Mouse (Mus musculus) kidney, postnatal 10 days (tissue): ENCODE data around the gene Tmem189.

ENCODE experiments used
- DNase-seq: peaks from one replicate; pipeline ENCODE4 v3.0.0; 2021; ENCODE audit warnings: mixed read lengths

Tmem189 gene

GRCm38 (mm10) chr2:167700018-167700417 lies 10.4 kb upstream of the Tmem189 start:
- no peak for DNase-seq

GRCm38 (mm10) chr2:167697902-167698301 lies 8.3 kb upstream of the Tmem189 start:
- peak; percentile 72 for DNase-seq

GRCm38 (mm10) chr2:167696143-167696542 lies 6.5 kb upstream of the Tmem189 start:
- peak; percentile 47 for DNase-seq

- no peak for DNase-seq
These were observed 5.9 kb upstream of the Tmem189 start for GRCm38 (mm10) chr2:167695491-167695890.

GRCm38 (mm10) chr2:167694963-167695362 lies 5.3 kb upstream of the Tmem189 start:
- no peak for DNase-seq

DNA sequence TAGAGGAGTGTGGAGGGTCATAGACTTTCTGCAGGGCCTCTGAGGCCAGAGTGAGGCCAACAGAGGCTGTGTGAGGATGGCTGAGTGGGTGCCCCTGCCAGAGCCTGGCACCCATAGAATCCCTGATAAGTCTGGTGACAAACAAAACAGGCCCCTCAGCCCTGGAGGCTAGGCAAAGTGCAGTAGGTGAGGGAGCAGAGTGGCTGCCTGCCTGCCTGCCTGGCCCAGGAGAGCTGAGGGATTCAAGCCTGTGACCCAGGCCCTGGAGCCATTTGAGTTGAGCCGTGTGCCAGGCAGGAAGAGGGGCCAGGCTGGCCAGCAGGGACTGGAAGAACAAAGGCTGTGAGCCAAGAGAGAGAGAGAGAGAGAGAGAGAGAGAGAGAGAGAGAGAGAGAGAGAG lies 4.6 kb upstream of the Tmem189 start:
- DNase-seq, result no peak

GRCm38 (mm10) chr2:167693540-167693939 lies 3.9 kb upstream of the Tmem189 start:
- no peak for DNase-seq

- no peak for DNase-seq
These were observed 3.2 kb upstream of the Tmem189 start for GRCm38 (mm10) chr2:167692831-167693230.

DNA sequence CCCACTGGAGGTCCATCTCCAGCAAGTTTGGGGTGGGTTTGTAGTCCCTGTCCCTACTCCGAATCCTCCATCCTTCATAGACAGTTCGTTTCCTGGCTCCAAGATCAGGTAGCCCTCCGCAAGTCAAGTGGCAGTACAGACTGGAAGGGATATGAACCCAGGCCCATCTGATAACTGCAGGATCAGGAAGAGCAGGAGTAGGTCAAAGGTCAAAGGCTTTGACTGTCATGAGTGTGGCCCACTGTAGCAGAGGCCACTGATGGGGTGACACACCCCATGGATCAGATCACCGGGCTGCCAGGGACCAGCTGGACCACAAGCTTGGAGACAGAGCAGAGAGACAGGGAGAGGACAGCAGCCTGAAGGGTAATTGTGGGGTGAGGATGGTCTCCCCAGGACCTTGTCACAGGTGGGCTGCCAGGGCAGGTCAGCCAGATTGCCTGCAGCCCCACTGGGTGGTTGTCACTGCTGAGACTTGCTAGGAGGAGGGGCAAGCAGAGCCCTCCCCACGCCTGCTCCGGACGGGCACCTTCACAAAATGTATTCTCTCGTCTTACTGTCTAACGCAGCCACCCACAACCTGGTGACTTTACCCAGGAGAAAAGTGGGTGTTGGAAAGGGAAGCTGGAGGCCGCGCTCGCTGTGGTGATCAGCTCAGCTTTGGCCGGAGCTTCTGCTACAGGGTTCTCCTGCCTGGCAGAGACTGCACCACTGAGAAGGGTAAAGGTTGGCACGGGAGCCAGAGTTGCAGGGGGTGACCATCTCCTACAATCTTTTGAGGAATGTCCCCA lies 2.4 kb upstream of the Tmem189 start:
- no peak for DNase-seq

GRCm38 (mm10) chr2:167691410-167691809 lies 1.8 kb upstream of the Tmem189 start:
- DNase-seq, result no peak

DNA sequence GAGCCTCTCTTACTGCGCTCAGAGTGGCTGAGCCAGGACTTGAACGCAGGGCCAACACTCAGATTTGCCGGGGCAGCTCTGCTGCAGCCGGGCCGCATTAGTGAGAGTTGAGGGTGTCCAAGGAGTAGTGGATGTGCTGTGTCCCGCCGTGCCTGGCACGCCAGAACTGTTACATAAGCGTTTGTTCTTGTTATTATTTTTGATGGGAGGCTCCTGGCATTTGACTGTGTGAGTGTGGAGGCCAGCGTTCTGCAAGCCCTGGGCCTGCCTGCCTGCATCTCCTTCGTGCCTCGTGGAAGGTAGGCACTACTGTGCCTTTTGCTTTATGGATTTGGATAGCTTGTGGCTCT lies 1.3 kb upstream of the Tmem189 start:
- no peak for DNase-seq

DNA sequence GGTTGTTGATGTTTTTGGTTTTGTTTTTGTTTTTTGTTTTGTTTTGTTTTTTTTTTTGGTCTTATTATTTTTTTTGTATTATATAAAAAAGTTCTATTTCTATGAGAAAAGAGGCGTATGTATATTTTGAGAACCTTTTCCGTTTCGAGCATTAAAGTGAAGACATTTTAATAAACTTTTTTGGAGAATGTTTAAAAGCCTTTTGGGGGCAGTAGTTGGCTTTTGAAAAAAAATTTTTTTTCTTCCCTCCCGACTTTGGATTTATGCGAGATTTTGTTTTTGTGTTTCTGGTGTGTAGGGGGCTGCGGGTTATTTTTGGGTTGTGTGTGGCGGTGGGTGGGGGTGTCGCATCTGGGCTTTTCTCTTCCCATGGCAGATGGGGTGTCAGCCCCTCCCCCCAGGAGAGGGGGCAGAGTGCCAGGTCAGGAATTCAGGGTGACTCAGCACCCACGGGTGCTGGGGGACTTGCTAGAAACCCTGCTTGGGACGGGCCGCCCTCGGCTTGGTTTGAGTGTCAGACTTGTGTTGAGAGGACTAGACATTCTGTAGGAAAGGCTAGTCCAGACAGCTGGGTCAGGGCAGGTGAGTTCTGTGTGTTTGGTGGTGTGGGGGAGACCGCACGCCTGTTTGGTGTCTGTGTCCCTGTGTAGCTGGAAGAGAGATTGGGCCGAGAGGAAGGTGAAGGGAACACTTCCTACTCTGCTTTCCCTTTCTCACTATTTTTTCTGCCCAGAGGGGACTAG lies 768 bp upstream of the Tmem189 start:
- DNase-seq, result peak; percentile 66

DNA sequence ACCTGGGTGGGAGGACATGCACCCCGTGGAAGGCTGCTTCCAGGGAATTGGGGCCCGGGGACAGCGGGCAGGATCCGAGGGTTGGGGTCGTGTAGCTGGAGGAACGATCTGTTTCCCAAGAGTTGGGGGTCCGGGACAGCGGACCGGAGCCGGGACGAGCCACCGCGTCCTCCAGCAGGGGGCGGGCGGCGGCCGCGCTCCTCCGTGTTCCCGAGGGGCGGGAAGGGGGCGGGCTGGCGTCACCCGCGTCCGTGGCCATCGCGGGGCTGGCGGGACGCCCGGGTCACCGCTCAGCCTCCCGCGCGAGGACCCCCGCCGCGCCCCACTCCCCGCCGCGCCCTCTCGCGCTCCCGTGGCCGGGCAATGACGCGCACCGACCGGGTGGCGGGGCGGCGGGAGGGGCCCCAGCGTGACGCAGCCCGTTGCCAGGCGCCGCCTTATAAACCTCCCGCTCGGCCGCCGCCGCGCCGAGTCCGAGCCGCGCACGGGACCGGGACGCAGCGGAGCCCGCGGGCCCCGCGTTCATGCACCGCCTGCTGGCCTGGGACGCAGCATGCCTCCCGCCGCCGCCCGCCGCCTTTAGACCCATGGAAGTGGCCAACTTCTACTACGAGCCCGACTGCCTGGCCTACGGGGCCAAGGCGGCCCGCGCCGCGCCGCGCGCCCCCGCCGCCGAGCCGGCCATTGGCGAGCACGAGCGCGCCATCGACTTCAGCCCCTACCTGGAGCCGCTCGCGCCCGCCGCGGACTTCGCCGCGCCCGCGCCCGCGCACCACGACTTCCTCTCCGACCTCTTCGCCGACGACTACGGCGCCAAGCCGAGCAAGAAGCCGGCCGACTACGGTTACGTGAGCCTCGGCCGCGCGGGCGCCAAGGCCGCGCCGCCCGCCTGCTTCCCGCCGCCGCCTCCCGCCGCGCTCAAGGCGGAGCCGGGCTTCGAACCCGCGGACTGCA lies 847 bp downstream of the Tmem189 start, which contains the start of gene Cebpb:
Gene Cebpb (plus strand): TSS at position 418 of the 954 bp plus-strand sequence.
- DNase-seq, result peak; percentile 92

GRCm38 (mm10) chr2:167688126-167688497 lies 1.5 kb downstream of the Tmem189 start:
- no peak for DNase-seq

DNA sequence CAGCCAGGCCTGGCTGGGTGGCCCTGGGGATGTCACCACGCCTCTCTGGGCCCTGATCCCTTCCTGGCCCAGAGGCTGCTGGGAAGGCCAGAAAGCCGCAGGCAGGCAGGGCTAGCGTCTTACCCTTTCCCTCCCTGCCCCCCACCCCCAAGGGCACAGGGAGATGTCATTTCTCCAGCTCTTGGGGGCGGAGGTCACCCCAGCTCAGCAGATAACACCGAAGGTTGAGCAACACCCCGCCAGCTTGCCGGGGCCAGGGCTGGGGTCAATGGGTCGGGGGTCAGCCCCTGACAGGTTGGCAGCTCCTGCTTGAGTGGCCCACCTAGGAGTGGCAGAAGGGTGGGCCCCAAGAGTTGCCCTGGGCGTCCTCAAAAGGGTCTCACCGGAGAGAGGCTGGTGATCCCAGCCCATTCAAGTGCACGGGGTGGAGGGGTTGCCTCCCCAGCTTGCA lies 1.9 kb downstream of the Tmem189 start:
- DNase-seq, result peak; percentile 58

- DNase-seq, result no peak
These were observed 2.4 kb downstream of the Tmem189 start for GRCm38 (mm10) chr2:167687250-167687586.

GRCm38 (mm10) chr2:167686382-167687249 lies 3.0 kb downstream of the Tmem189 start:
- no peak for DNase-seq

DNA sequence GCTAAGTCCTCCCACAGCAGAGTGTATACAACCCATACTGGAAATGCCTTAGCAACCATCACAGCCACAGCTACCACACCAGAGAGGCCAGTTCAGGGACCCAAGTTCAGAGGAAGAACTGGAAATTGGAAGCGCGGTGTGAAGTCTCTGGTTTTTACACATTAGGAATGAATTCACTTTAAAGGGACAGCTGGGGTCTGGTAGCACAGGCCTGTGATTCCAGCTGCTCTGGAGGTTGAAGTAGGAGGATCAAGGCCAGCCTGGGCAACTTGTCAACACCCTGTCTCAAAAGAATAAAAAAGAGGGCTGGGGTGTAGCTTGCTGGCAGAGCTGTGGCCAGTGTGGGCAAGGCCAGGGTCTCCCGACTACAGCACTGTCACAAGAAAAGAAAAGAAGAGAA lies 3.8 kb downstream of the Tmem189 start:
- no peak for DNase-seq

DNA sequence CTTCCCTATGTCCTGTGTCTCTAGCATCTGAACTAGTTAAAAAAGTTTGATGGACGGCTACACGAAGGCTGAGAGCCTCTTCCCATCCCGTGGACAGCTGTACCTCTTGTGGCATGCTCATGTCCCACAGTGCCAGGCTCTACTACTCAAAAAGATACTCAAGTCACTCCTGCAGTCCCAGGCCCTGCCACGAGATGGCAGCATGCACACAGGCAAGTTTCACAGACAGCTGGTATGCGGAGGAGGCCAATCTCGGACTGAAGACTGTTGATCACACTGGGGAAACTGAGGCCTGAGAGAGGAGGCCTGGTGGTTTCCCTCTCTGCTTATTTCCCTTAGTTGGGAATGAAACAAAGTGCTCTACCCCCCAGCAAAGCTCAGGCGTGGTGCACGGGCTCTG lies 4.5 kb downstream of the Tmem189 start:
- DNase-seq, result peak; percentile 97

DNA sequence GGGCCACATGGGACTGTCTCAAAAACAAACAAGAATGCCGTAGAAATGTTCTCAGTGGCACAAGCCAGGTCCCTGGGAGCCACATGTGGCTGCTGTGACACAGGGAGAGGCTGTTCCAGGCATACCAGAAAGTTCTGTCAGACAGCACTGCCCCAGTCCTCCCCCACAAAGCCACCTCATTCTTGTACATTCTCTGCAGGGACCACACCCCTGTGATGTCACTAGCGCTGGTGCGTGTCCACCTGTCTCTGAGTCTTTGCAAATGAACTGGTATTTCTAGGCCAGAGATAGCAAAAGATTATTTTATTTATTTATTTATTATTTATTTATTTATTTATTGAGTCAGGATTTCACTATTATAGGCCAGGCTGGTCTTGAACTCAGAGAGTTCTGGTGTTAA lies 5.9 kb downstream of the Tmem189 start:
- no peak for DNase-seq

- peak; percentile 80 for DNase-seq
These were observed 9.0 kb downstream of the Tmem189 start for GRCm38 (mm10) chr2:167680657-167681056.

DNA sequence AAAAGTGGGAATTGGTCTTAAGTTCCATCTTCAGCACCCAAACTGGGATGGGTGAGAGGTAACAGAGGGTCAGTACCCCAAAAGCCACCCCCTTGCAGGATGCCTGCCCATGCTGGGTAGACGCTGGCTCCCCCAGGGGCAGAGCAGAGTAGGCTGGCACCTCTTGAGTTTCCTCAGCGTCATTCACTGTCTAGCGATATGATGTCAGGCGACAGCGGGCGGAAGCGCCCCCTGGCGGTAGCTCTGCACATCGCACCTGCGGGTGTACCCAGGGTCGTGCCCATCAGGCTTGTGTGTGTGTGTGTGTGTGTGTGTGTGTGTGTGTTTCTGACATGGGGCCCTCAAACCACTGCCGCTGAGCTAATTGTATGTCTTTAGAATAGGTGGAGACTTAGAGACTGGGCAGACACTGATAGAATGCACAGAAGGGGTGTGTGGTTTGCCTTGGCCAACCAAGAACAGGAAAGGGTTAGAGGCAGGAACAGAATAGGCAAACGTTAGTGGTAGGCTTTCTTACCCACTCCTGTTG lies 9.7 kb downstream of the Tmem189 start:
- DNase-seq, result peak; percentile 88
